Mouse (Mus musculus): Measurements from ENCODE around the gene L3mbtl3. TPM values are rescaled to one million over a fixed set of nuclear protein-coding genes. Genes with fewer than 3 reads are reported as not detected.
A peak's percentile ranks its signal among the peaks of the same experiment; 100 is the strongest.

L3mbtl3 gene
- total RNA-seq (2022): 10 to 100 TPM; 21.5 to 27.3 (median 23.3) TPM

GRCm38 (mm10) chr10:26375790-26376545 lies at the start of gene L3mbtl3:
L3mbtl3 (minus strand) TSS chr10:26375971.
- peak; percentile 72 to 73 for DNase-seq (ENCODE audit: low spot score in 2 of 2)

DNA sequence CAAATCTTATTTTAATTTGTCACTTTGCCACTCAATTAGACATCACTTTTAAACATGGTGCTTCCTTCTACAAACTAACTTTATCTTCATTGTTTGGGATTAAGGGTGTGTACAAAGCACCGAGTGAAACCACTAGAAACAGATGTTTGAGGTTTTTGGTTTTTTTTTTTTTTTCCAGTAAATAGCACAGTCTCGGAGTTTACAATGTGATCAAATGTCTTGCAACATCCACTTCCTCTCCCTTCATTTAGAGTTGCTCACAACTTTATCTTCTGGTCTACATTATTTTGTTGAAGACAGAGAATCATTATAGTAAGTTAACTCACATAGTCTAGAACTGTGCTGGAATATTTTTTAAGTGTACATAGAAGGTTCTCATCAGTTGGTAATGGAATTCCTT lies 45.4 kb upstream of the L3mbtl3 start:
- DNase-seq (ENCODE audit: low spot score in 2 of 2): no peak

DNA sequence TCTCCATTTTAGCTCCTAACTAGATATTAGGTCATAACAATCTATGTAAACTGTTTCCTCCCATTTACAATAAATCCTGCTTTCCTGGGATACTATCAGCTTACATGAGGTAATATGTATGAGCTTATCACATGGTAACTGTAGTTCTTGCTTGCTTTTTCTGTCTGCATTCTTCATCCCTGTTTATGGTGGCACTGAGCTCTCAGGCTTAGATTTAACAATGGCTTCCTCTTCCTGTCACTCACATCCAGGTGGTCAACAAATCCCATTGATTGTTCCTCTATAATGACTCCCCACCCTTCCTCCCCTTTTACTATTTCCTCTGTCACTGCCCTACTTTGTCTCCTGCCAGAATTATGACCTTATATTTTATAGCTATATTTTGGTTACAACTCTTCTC lies 12.9 kb upstream of the L3mbtl3 start:
- DNase-seq (ENCODE audit: low spot score in 2 of 2): no peak

GRCm38 (mm10) chr10:26377332-26377602 lies 1.5 kb upstream of the L3mbtl3 start:
- no peak for DNase-seq (ENCODE audit: low spot score in 2 of 2)

GRCm38 (mm10) chr10:26376546-26377331 lies 968 bp upstream of the L3mbtl3 start:
- no peak for DNase-seq (ENCODE audit: low spot score in 2 of 2)

- no peak for DNase-seq (ENCODE audit: low spot score in 2 of 2)
Measured at GRCm38 (mm10) chr10:26375351-26375751, 420 bp downstream of the L3mbtl3 start.

GRCm38 (mm10) chr10:26374436-26375311 lies 1.1 kb downstream of the L3mbtl3 start:
- DNase-seq (ENCODE audit: low spot score in 2 of 2): peak; percentile 40 to 44

GRCm38 (mm10) chr10:26373951-26374435 lies 1.8 kb downstream of the L3mbtl3 start:
- peak in 1 of 2 experiments; percentile 19 for DNase-seq (ENCODE audit: low spot score in 2 of 2)

- peak; percentile 57 to 68 for DNase-seq (ENCODE audit: low spot score in 2 of 2)
Measured at GRCm38 (mm10) chr10:26372940-26373931, 2.5 kb downstream of the L3mbtl3 start.

DNA sequence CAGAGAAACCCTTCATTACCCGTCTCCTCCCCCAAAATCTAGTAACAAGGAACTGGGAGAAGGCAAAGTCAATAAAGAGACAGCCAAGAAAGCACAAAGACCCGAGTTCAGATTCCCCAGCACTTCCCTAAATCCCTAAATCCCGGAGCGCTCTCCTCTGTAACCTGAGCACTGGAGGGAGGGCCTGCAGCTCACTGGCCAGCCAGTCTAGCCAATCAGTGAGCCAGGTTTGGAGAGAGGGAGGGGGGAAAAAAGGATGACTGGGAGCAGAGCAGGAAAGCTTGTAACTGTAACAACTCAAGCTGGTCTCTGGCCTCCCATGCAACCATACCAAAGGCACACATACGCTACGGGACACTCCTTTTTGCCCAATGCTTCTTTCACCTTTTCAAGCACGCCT lies 4.4 kb downstream of the L3mbtl3 start:
- no peak for DNase-seq (ENCODE audit: low spot score in 2 of 2)

- no peak for DNase-seq (ENCODE audit: low spot score in 2 of 2)
Measured at GRCm38 (mm10) chr10:26364942-26365341, 10.8 kb downstream of the L3mbtl3 start.

GRCm38 (mm10) chr10:26364326-26364856 lies 11.4 kb downstream of the L3mbtl3 start:
- no peak for DNase-seq (ENCODE audit: low spot score in 2 of 2)

DNA sequence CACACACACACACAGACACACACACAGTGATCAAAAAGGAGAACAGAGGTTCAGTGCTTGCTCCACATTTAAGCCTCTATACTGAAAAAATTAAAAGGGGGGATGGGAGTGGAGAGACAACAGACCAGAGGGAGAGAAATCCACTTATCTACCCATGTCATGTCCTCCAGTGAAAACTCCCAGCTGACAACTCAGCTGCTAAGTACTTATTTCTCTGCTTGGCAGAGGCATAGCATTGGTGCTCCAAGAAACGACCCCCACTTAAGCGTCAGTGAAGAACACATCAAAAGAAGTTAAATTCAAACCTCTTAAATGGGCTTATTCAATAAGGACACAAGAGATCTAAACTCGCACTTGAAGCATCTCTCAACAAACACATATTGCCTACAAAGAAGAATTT lies 12.2 kb downstream of the L3mbtl3 start:
- DNase-seq (ENCODE audit: low spot score in 2 of 2): no peak

DNA sequence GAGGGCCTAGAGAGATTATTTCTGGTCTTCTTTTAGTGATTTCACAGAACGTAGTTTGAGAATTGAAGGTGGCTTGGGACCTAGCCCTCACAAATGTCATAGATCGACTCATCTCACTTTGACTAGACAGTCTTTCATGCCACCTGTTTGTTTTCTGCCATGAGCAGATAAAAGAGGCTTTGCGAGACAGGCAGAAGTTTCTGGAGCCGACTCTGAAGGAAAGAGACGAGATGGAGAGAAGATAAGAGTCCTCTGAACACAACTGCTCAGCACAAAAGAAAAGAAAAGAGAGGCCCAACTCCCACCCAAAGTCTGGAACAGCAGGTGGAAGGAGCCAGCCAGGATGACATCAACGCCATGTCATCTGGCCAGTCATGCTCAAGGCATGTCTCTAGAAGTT lies 17.0 kb downstream of the L3mbtl3 start:
- no peak for DNase-seq (ENCODE audit: low spot score in 2 of 2)

- DNase-seq (ENCODE audit: low spot score in 2 of 2): no peak
Measured at GRCm38 (mm10) chr10:26358231-26358630, 17.5 kb downstream of the L3mbtl3 start.

GRCm38 (mm10) chr10:26353781-26354180 lies 22.0 kb downstream of the L3mbtl3 start:
- DNase-seq (ENCODE audit: low spot score in 2 of 2): no peak

GRCm38 (mm10) chr10:26351129-26351738 lies 24.5 kb downstream of the L3mbtl3 start:
- DNase-seq (ENCODE audit: low spot score in 2 of 2): no peak

DNA sequence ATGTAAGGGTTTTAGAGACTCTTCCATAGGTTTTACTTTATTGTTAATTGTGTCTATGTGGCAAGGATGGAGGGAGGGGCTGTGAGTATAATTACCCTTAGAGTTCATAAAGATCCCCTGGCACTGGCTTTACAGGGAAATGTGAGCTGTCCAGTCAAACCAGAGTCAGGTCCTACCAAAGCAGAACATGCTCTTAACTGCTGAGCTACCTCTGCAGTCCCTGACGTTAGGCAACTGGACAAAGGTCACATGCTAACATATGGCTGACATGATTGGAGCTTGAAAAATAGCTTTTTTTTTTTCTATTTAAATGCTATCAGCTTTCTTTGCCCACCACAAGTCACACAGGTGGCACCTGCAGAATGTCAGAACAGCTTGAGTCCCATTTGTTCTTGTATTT lies 25.6 kb downstream of the L3mbtl3 start:
- DNase-seq (ENCODE audit: low spot score in 2 of 2): no peak

DNA sequence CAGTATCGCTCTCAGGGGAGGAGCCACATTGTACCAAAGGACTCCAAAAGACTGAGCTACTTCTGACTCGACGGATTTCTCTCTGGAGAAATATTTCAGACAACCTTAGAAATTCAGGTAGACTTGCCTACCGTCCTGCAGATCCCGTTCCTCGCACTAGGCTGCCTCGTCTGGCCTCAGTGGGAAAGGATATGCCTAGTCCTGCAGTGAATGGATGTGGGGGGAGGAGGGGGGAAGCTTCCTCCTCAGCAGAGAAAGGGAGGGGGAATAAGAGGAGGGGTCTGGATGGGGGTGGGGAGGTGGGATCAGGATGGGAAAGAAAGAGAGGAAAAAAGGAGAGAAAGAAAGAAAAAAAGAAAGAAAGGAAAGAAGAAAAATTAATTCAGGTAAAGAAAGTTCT lies 28.2 kb downstream of the L3mbtl3 start:
- DNase-seq (ENCODE audit: low spot score in 2 of 2): no peak

- no peak for DNase-seq (ENCODE audit: low spot score in 2 of 2)
Measured at GRCm38 (mm10) chr10:26345879-26346278, 29.9 kb downstream of the L3mbtl3 start.
